Mouse (Mus musculus) bone marrow macrophage, adult 2 months (primary cell): ENCODE measurements around the gene Gm21972. TPM values are rescaled to one million over a fixed set of nuclear protein-coding genes. Genes with fewer than 3 reads are reported as not detected.
A peak's percentile ranks its signal among the peaks of the same experiment; 100 is the strongest.

Experiments
- H3K27ac ChIP-seq: 2 replicates; pipeline ENCODE4 v1.5.1; 2012; ENCODE audit warnings: low read depth, low read length; ENCODE audit not compliant: insufficient read depth
- H3K4me1 ChIP-seq: 2 replicates; pipeline ENCODE4 v1.6.1; 2012; ENCODE audit warnings: low read length; ENCODE audit not compliant: control insufficient read depth, insufficient read depth
- H3K4me3 ChIP-seq: 2 replicates; pipeline ENCODE4 v1.5.1; 2012; ENCODE audit warnings: mild to moderate bottlenecking, low read length, moderate library complexity; ENCODE audit not compliant: insufficient read depth
- CTCF ChIP-seq: IDR thresholded peaks from 2 replicates; pipeline ENCODE4 v1.5.1; 2012; ENCODE audit warnings: low read depth, mild to moderate bottlenecking, low read length, moderate library complexity
- POLR2A ChIP-seq: IDR thresholded peaks from 2 replicates; pipeline ENCODE4 v1.6.1; 2012; ENCODE audit warnings: mild to moderate bottlenecking, low read depth, low read length, borderline replicate concordance
- polyA plus RNA-seq: library from polyadenylated mRNA; stranded (reverse); fragments of >200 nt; gene quantifications from 2 replicates; pipeline ENCODE4 v1.2.4, GENCODE M21; 2012; ENCODE audit not compliant: missing spikeins, insufficient read depth, insufficient read length

Gene Gm21972
- polyA plus RNA-seq, result not detected in 2 replicates

- no peak for TF ChIP-seq POLR2A
- no peak for TF ChIP-seq CTCF
- H3K27ac ChIP-seq, result no peak within 1 kb of the TSS
- no peak within 1 kb of the TSS for H3K4me3 ChIP-seq
- no peaks in the 10 kb centered on the region for H3K4me1 ChIP-seq
Measured at GRCm38 (mm10) chr1:86133337-86133736, at the start of gene Gm21972. Gene Gm21972, plus strand, starts transcription at chr1:86133637.

GRCm38 (mm10) chr1:86094413-86094812 is 39.0 kb upstream of the Gm21972 start:
- Histone ChIP-seq H3K4me3 (no peak overlapping the region), H3K4me1 (no peaks in the 10 kb centered on the region), H3K27ac (no peak overlapping the region)
- TF ChIP-seq POLR2A (no peak), CTCF (no peak)

- H3K27ac ChIP-seq, result no peak overlapping the region
- TF ChIP-seq POLR2A (no peak), CTCF (no peak)
- no peak overlapping the region for H3K4me3 ChIP-seq
- no peaks in the 10 kb centered on the region for H3K4me1 ChIP-seq
Measured at GRCm38 (mm10) chr1:86105054-86105453, 28.4 kb upstream of the Gm21972 start.

GRCm38 (mm10) chr1:86111779-86112178 is 21.7 kb upstream of the Gm21972 start, which contains the start of gene Htr2b:
Gene Htr2b, minus strand, starts transcription at chr1:86111970.
- peaks cover 28% of the 10 kb centered on the region for H3K4me1 ChIP-seq
- peak within 1 kb of the TSS; percentile 12; the same call in 1 of the 2 replicates for H3K27ac ChIP-seq
- TF ChIP-seq POLR2A (no peak), CTCF (no peak)
- no peak within 1 kb of the TSS for H3K4me3 ChIP-seq

DNA sequence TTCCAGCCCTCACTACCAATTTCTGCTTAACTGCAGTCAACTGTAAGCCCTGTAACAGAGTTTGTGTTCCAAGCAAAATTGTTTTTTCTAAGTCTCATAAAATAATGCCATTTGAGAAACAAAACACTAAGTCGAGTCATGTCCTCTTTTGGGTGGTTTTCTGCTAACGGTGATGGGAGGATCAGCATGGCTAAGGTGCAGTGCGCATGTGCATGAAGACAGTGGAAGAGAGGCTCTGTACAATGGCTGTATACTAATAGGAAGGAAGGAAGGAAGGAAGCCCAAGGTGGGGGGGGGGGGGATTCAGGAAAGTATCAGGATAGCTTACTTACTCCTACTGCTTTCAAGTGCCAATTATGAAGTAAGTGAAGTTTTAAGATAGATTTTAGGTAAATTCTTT is 19.3 kb upstream of the Gm21972 start:
- Histone ChIP-seq H3K27ac (no peak overlapping the region), H3K4me1 (peaks cover 29% of the 10 kb centered on the region), H3K4me3 (no peak overlapping the region)
- TF ChIP-seq CTCF (no peak), POLR2A (no peak)

GRCm38 (mm10) chr1:86119549-86119948 is 13.9 kb upstream of the Gm21972 start:
- no peak overlapping the region for H3K4me3 ChIP-seq
- H3K27ac ChIP-seq, result peak overlapping the region; percentile 98
- peaks cover 34% of the 10 kb centered on the region for H3K4me1 ChIP-seq
- TF ChIP-seq CTCF (no peak), POLR2A (no peak)

GRCm38 (mm10) chr1:86126036-86126435 is 7.4 kb upstream of the Gm21972 start:
- Histone ChIP-seq H3K4me1 (peaks cover 22% of the 10 kb centered on the region), H3K4me3 (no peak overlapping the region), H3K27ac (peak overlapping the region; percentile 92)
- no peak for TF ChIP-seq CTCF
- no peak for TF ChIP-seq POLR2A

- no peak overlapping the region for H3K4me3 ChIP-seq
- H3K4me1 ChIP-seq, result no peaks in the 10 kb centered on the region
- TF ChIP-seq CTCF, result no peak
- TF ChIP-seq POLR2A, result no peak
- H3K27ac ChIP-seq, result no peak overlapping the region
Measured at GRCm38 (mm10) chr1:86135315-86135714, 1.9 kb downstream of the Gm21972 start.

- Histone ChIP-seq H3K4me1 (peaks cover 22% of the 10 kb centered on the region), H3K4me3 (no peak overlapping the region), H3K27ac (no peak overlapping the region)
- TF ChIP-seq POLR2A, result no peak
- TF ChIP-seq CTCF, result no peak
Measured at GRCm38 (mm10) chr1:86141081-86141480, 7.6 kb downstream of the Gm21972 start.

- TF ChIP-seq CTCF (no peak), POLR2A (no peak)
- H3K4me1 ChIP-seq, result peaks cover 33% of the 10 kb centered on the region
- no peak overlapping the region for H3K27ac ChIP-seq
- H3K4me3 ChIP-seq, result no peak overlapping the region
Measured at GRCm38 (mm10) chr1:86143165-86143564, 9.7 kb downstream of the Gm21972 start.
